Mouse (Mus musculus): ENCODE results near the gene Cep152. TPM values are rescaled to one million over a fixed set of nuclear protein-coding genes. Genes with fewer than 3 reads are reported as not detected.

Cep152 gene
- polyA plus RNA-seq, 1 experiment from 2014 or later, result 7.4 TPM

DNA sequence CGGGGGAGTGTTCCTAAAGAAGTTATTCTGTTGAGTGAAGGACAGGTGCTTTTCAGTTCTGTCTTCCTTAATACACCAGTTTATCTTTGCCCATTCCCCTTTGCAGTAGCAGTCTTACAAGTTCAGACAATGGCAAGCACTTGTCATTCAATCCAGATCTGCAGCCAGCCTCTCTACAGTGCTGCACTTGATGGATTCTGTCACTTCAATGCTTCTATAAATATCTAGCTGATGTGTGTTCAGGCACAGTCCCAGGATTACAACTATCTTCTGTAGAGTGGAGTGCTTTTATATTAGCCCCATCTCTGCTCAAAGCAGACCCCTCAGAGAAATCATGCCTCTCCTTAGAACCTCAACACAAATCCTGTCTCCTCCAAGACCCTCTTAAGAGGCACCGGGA, 5.1 kb upstream of the Cep152 start:
- no peak overlapping the region for H3K27ac ChIP-seq (ENCODE audit: low read length)
- H3K4me3 ChIP-seq (ENCODE audit: low read length), result no peak overlapping the region
- H3K9ac ChIP-seq (replicated peaks; ENCODE audit: low read length), result no peak overlapping the region
- no peaks in the 10 kb centered on the region for H3K9me3 ChIP-seq (ENCODE audit: low read length)
- no peaks in the 10 kb centered on the region for H3K36me3 ChIP-seq (ENCODE audit: insufficient read depth, low read length)
- H3K4me2 ChIP-seq (replicated peaks; ENCODE audit: low read depth, low read length), result no peak overlapping the region
- WGBS, result 94% methylated on average over 2 of the region's 2 CpGs
- no peaks in the 10 kb centered on the region for H3K27me3 ChIP-seq (ENCODE audit: insufficient read depth, low read length)
- ATAC-seq (ENCODE audit: low FRiP score, low TSS enrichment), result no peak
- H3K4me1 ChIP-seq (ENCODE audit: insufficient read depth, low read length), result peaks cover 3% of the 10 kb centered on the region; the same call in 1 of the 2 replicates

DNA sequence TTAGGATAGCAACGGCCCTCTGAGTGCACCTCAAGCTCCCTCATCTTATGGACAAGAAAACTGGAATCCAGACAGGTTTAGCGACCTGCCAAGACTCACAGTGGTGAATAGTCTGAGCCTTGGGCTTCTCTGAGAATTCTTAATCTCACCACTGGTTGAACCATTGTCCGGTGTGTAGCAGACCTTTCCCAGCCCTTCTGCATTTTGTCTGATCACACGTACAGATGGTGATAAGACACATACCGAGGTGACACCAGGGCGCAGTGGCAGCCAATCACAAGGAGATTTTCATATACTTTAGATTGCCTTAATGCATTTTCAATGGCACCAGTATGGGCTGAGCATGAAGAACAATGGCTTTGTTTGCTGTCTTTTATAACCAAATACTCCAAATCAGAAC, 3.6 kb upstream of the Cep152 start:
- Histone ChIP-seq H3K27ac (ENCODE audit: low read length) (no peak overlapping the region), H3K4me1 (ENCODE audit: insufficient read depth, low read length) (peaks cover 10% of the 10 kb centered on the region), H3K9me3 (ENCODE audit: low read length) (no peaks in the 10 kb centered on the region), H3K4me2 (replicated peaks; ENCODE audit: low read depth, low read length) (no peak overlapping the region), H3K9ac (replicated peaks; ENCODE audit: low read length) (no peak overlapping the region), H3K27me3 (ENCODE audit: insufficient read depth, low read length) (no peaks in the 10 kb centered on the region), H3K36me3 (ENCODE audit: insufficient read depth, low read length) (no peaks in the 10 kb centered on the region), H3K4me3 (ENCODE audit: low read length) (no peak overlapping the region)
- ATAC-seq (ENCODE audit: low FRiP score, low TSS enrichment), result no peak
- WGBS, result 84% methylated on average over 6 of the region's 6 CpGs

DNA sequence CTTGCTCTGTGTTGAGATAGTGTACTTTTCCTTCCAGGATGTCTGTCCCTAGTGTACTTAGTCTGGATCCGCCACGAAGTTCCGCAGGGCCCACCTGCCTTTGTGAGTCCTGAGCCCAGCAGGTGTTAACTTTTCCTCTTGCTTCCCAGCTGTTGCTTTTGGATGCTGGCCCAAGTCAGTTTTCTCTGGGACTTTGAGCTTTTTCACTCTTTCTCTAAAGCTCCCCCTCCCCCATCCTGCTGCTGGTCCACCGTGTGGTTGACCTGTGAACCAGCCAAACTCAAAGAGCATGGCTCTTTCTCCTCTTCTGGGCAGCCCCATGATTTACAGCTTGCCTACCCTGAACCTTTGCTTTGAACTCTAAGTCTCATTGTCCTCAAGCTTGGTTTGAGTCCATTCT, 1.6 kb upstream of the Cep152 start:
- H3K9me3 ChIP-seq (ENCODE audit: low read length), result no peaks in the 10 kb centered on the region
- no peak overlapping the region for H3K9ac ChIP-seq (replicated peaks; ENCODE audit: low read length)
- no peak overlapping the region for H3K4me2 ChIP-seq (replicated peaks; ENCODE audit: low read depth, low read length)
- H3K4me3 ChIP-seq (ENCODE audit: low read length), result no peak overlapping the region
- H3K36me3 ChIP-seq (ENCODE audit: insufficient read depth, low read length), result no peaks in the 10 kb centered on the region
- no peak overlapping the region for H3K27ac ChIP-seq (ENCODE audit: low read length)
- peaks cover 16% of the 10 kb centered on the region for H3K4me1 ChIP-seq (ENCODE audit: insufficient read depth, low read length)
- 69% methylated on average over 4 of the region's 4 CpGs for WGBS
- no peaks in the 10 kb centered on the region for H3K27me3 ChIP-seq (ENCODE audit: insufficient read depth, low read length)
- no peak for ATAC-seq (ENCODE audit: low FRiP score, low TSS enrichment)

DNA sequence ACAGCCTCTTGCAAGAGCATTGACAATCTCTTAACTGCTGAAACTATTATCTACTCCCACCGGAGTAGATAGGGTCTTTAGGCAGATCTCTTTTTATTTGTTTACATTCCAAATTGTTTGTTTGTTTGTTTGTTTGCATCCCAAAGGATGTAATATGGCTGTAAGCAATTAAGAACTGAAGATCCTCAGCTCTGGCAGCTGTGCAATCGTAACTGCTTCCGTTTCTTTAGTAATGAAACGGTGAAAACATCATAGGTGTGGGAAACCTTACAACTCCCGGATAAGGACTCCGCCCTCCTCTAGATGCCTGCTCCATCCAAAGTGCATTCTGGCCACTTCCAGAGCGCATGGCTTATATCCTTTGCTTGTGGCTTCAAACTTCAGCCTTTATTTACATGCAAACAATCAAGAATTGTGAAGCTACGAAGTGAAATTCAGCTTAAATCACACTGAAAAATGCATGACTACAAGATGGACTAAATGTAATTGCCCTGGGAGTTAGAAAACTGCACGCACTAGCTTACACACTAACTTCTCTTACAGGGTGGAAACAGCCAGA, 707 bp downstream of the Cep152 start:
- Histone ChIP-seq H3K27ac (ENCODE audit: low read length) (peak overlapping the region; percentile 16; the same call in 1 of the 2 replicates), H3K9me3 (ENCODE audit: low read length) (no peaks in the 10 kb centered on the region), H3K4me3 (ENCODE audit: low read length) (peak overlapping the region; percentile 85), H3K27me3 (ENCODE audit: insufficient read depth, low read length) (no peaks in the 10 kb centered on the region), H3K36me3 (ENCODE audit: insufficient read depth, low read length) (peaks cover 7% of the 10 kb centered on the region; the same call in 1 of the 2 replicates), H3K9ac (replicated peaks; ENCODE audit: low read length) (peak overlapping the region; percentile 81), H3K4me2 (replicated peaks; ENCODE audit: low read depth, low read length) (peak overlapping the region; percentile 56), H3K4me1 (ENCODE audit: insufficient read depth, low read length) (peaks cover 18% of the 10 kb centered on the region)
- WGBS, result 4% methylated on average over 9 of the region's 9 CpGs
- ATAC-seq (ENCODE audit: low FRiP score, low TSS enrichment), result no peak; the same call in 1 of the 2 replicates

DNA sequence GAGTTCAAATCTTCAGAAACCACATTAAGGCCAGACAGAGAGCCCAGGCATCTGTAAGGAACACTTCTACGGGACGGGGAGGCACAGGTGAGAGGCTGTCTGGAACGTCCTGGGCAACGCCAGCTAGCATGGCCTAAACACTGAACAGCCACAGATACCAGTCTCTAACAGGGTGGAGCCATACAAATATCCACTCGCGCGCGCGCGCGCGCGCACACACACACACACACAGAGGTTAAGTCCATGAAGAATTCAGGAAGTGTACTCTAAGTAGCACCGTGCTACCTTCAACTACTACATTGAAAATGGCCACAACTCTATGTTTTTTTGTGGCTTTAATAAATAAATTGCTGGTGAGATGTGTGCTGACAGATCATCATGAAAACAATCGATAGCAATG, 1.7 kb downstream of the Cep152 start:
- H3K4me1 ChIP-seq (ENCODE audit: insufficient read depth, low read length), result peaks cover 18% of the 10 kb centered on the region
- no peak overlapping the region for H3K9ac ChIP-seq (replicated peaks; ENCODE audit: low read length)
- peak overlapping the region; percentile 56 for H3K4me2 ChIP-seq (replicated peaks; ENCODE audit: low read depth, low read length)
- no peaks in the 10 kb centered on the region for H3K27me3 ChIP-seq (ENCODE audit: insufficient read depth, low read length)
- 89% methylated on average over 15 of the region's 15 CpGs for WGBS
- H3K27ac ChIP-seq (ENCODE audit: low read length), result no peak overlapping the region
- H3K36me3 ChIP-seq (ENCODE audit: insufficient read depth, low read length), result peaks cover 11% of the 10 kb centered on the region; the same call in 1 of the 2 replicates
- ATAC-seq (ENCODE audit: low FRiP score, low TSS enrichment), result no peak
- H3K9me3 ChIP-seq (ENCODE audit: low read length), result no peaks in the 10 kb centered on the region
- no peak overlapping the region for H3K4me3 ChIP-seq (ENCODE audit: low read length)

DNA sequence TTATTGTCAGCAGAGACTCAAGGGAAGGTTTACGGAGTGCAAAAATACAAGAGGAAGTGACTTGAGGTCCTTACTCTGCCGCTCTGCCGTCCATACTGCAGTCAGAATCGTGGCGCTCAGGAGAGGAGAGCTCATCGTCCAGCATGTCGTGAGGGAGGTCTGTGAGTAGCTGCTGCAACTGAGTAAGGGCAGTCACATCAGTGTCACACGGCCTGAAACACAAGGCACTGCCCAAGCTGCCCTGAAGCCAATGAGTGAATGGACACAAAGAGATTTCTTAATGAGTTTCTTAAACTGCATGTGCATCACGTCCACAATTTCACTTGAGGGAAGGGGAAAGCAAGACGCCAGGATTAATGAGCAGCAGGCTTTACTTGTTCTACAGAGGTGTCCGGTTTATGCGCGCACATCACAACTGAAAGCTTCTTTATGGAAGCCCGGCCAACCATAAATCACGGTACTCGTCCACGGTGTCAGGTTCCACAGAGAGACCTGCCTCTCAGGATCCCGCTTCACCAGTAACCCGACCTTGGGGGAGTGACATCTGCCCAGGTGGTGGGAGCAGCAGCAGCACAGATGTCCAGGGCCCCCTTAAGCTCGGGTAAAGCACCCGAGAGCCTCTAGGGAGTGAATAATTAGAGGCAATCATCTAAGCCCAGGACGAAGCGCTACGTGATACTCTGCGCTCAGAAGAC, 4.6 kb downstream of the Cep152 start:
- no peak overlapping the region for H3K9ac ChIP-seq (replicated peaks; ENCODE audit: low read length)
- peaks cover 15% of the 10 kb centered on the region for H3K4me1 ChIP-seq (ENCODE audit: insufficient read depth, low read length)
- ATAC-seq (ENCODE audit: low FRiP score, low TSS enrichment), result peak; percentile 60
- no peaks in the 10 kb centered on the region for H3K27me3 ChIP-seq (ENCODE audit: insufficient read depth, low read length)
- H3K4me2 ChIP-seq (replicated peaks; ENCODE audit: low read depth, low read length), result 0 out of 2 replicates have a peak overlapping the region, but pooled peaks have one; percentile 14
- WGBS, result 25% methylated on average over 25 of the region's 25 CpGs
- no peaks in the 10 kb centered on the region for H3K9me3 ChIP-seq (ENCODE audit: low read length)
- peaks cover 26% of the 10 kb centered on the region for H3K36me3 ChIP-seq (ENCODE audit: insufficient read depth, low read length)
- no peak overlapping the region; the same call in 1 of the 2 replicates for H3K27ac ChIP-seq (ENCODE audit: low read length)
- H3K4me3 ChIP-seq (ENCODE audit: low read length), result 0 out of 2 replicates have a peak overlapping the region, but pooled peaks have one; percentile 4

DNA sequence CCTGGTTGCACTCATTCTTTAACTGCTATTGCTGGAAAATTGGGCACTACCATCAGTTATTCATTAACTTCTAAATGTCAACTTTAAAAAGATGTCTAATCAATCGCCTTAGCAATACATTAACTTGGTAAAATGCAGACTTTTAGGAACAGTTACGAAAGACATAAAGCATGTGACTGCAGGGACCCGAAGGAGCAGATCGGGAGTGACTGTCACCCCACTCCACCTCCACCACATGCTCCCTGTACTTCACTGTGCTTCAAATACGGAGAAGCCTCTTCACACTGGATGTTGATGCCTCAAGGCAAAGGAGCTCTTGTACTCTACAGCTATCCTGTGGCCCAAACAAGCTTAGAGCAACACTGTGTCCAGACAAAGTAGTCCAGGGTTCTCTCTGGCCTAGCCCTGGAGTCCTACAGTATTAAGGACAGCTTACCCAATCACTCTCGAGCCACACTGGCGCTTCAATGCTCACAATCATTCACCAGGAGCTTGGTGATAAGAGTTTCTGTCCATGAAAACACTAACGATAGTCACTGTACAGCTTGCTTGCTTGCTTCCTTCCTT, 9.0 kb downstream of the Cep152 start:
- H3K36me3 ChIP-seq (ENCODE audit: insufficient read depth, low read length), result peaks cover 52% of the 10 kb centered on the region
- H3K4me2 ChIP-seq (replicated peaks; ENCODE audit: low read depth, low read length), result no peak overlapping the region
- H3K4me1 ChIP-seq (ENCODE audit: insufficient read depth, low read length), result 0 out of 2 replicates have a peak, but pooled peaks cover 3% of the 10 kb centered on the region
- H3K27ac ChIP-seq (ENCODE audit: low read length), result no peak overlapping the region
- no peak overlapping the region for H3K4me3 ChIP-seq (ENCODE audit: low read length)
- no peaks in the 10 kb centered on the region for H3K9me3 ChIP-seq (ENCODE audit: low read length)
- no peak for ATAC-seq (ENCODE audit: low FRiP score, low TSS enrichment)
- no peak overlapping the region for H3K9ac ChIP-seq (replicated peaks; ENCODE audit: low read length)
- WGBS, result 81% methylated on average over 8 of the region's 8 CpGs
- H3K27me3 ChIP-seq (ENCODE audit: insufficient read depth, low read length), result no peaks in the 10 kb centered on the region

DNA sequence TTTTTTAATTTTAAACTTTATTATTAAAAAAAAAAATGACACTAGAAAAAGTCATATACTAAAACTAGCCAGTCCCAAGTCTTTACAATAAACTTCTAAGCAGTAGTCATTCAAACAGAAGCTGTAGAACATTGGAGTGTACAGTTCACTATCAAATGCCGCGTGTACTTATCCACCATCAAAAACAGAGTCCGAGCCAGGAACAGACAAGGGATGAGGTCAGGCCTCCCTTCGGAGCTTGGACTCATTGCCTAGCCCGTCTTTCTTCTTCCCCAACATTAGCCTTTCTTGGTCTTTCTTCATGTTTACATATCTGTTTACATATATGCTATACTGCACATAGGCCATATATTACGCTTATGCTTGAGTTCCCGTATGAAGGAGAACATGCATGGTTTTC, 9.5 kb downstream of the Cep152 start:
- H3K4me3 ChIP-seq (ENCODE audit: low read length), result no peak overlapping the region
- H3K4me1 ChIP-seq (ENCODE audit: insufficient read depth, low read length), result 0 out of 2 replicates have a peak, but pooled peaks cover under 1% of the 10 kb centered on the region
- no peak for ATAC-seq (ENCODE audit: low FRiP score, low TSS enrichment)
- H3K9ac ChIP-seq (replicated peaks; ENCODE audit: low read length), result no peak overlapping the region
- H3K4me2 ChIP-seq (replicated peaks; ENCODE audit: low read depth, low read length), result no peak overlapping the region
- whole genome bisulfite sequencing, result 93% methylated on average over 7 of the region's 7 CpGs
- H3K9me3 ChIP-seq (ENCODE audit: low read length), result no peaks in the 10 kb centered on the region
- no peak overlapping the region for H3K27ac ChIP-seq (ENCODE audit: low read length)
- H3K27me3 ChIP-seq (ENCODE audit: insufficient read depth, low read length), result no peaks in the 10 kb centered on the region
- peaks cover 54% of the 10 kb centered on the region for H3K36me3 ChIP-seq (ENCODE audit: insufficient read depth, low read length)

DNA sequence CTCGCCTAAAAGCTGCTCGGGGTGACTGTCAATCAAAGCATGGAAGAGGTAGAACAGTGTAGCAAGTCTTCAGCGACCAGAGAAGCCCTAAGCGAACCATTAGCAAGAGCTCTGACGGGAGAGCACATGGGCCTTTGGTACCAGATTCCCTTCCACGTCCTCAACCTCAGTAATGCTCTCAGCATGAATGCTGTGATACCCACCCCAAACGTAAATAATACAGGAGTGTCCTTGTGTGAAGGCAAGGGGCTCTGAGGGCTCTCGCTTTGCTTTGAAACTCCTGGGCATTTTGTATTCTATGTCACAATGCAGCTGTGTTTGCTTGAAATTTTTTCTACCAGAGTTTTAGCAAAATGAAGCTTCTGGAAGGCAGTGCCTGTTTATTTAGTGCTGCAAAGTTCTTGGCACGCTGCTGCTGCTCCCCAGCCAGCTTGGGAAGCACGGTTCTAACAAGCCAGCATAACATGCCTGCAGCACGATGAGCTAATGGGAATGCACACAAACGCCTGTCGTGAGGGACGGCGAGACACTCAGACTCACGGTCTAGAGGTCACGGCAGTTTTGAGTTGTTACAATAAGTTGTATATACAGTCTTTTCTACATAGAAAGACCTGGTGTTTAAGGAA, 18.6 kb downstream of the Cep152 start:
- Histone ChIP-seq H3K9ac (replicated peaks; ENCODE audit: low read length) (no peak overlapping the region), H3K4me2 (replicated peaks; ENCODE audit: low read depth, low read length) (no peak overlapping the region), H3K27me3 (ENCODE audit: insufficient read depth, low read length) (no peaks in the 10 kb centered on the region), H3K27ac (ENCODE audit: low read length) (no peak overlapping the region), H3K4me3 (ENCODE audit: low read length) (no peak overlapping the region), H3K4me1 (ENCODE audit: insufficient read depth, low read length) (no peaks in the 10 kb centered on the region), H3K9me3 (ENCODE audit: low read length) (no peaks in the 10 kb centered on the region), H3K36me3 (ENCODE audit: insufficient read depth, low read length) (peaks cover 35% of the 10 kb centered on the region)
- ATAC-seq (ENCODE audit: low FRiP score, low TSS enrichment), result no peak
- WGBS, result 79% methylated on average over 17 of the region's 17 CpGs

All from kidney, embryonic 16.5 days (tissue).